Mouse (Mus musculus) bone marrow, adult 2 months (tissue): ENCODE results near the gene Tmem239.

Experiments
- CTCF ChIP-seq: fragments of 200-500 bp; IDR thresholded peaks from 2 replicates; pipeline ENCODE4 v1.5.1; 2011; ENCODE audit warnings: low read length, control low read depth; ENCODE audit not compliant: control insufficient read depth, insufficient read depth
- POLR2A ChIP-seq: fragments of 200-500 bp; IDR thresholded peaks from 2 replicates; pipeline ENCODE4 v1.6.1; 2011; ENCODE audit warnings: low read depth, mild to moderate bottlenecking, control low read depth, low read length, borderline replicate concordance; ENCODE audit not compliant: control insufficient read depth

- no peak for TF ChIP-seq POLR2A
- no peak for TF ChIP-seq CTCF
Observed at GRCm38 (mm10) chr2:130448449-130448848, 42.2 kb downstream of the Tmem239 start.
